Mouse (Mus musculus): Measurements from ENCODE around the gene Fbxo11.

GRCm38 (mm10) chr17:88096809-88097399 is 31.8 kb upstream of the Fbxo11 start:
- TF ChIP-seq POLR2A (IDR thresholded peaks at IDR 0.05; ENCODE audit: control insufficient read depth, extremely low read depth, insufficient read depth, low read length, poor library complexity) (no peak), CTCF (IDR thresholded peaks at IDR 0.05; ENCODE audit: borderline replicate concordance, control insufficient read depth, extremely low read depth, insufficient read depth, low read length, poor library complexity) (no peak)
